Mouse (Mus musculus) brain, embryonic 14.5 days (tissue): Measurements from ENCODE around the gene Dab2ip. TPM values are rescaled to one million over a fixed set of nuclear protein-coding genes. Genes with fewer than 3 reads are reported as not detected.

Experiments used
- DNase-seq: peaks from one replicate; pipeline ENCODE4 v3.0.0-alpha.2; 2011; ENCODE audit warnings: low read depth
- CTCF ChIP-seq: fragments of 200-500 bp; IDR thresholded peaks from 2 replicates; pipeline ENCODE4 v1.5.1; 2012; ENCODE audit warnings: inconsistent platforms, mild to moderate bottlenecking, moderate library complexity, borderline replicate concordance; ENCODE audit not compliant: insufficient read depth, insufficient read length; ENCODE audit errors: extremely low read depth
- POLR2A ChIP-seq: fragments of 200-500 bp; IDR thresholded peaks from 2 replicates; pipeline ENCODE4 v1.6.1; 2012; ENCODE audit warnings: mild to moderate bottlenecking, inconsistent platforms, borderline replicate concordance; ENCODE audit not compliant: poor library complexity, insufficient read depth, insufficient read length, severe bottlenecking; ENCODE audit errors: extremely low read depth
- polyA plus RNA-seq: library from polyadenylated mRNA; depleted of rRNA; stranded (reverse); fragments of >200 nt; gene quantifications from 2 replicates; pipeline ENCODE4 v1.2.3, GENCODE M21; 2012

The Dab2ip gene
- polyA plus RNA-seq, 1 experiment, result 126 TPM

DNA sequence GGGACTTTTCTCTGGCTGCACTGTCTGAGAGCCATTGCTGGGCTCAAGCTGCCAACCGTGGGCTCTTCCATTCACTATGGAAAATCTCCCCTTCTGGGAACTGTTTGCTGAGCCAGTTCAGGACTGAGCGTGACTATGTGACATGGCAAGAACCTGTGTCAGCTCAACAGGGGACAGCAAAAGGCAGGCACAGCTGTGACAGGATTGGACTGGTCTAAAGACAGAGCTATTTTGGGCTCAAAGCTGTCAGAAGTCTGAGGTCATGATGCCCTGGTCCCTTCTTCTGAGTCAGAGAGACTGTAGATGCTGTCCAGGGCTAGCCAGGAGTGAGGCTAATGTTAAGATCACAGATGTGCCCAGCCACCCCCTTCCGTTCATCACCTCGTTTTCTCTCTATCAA, 5.7 kb downstream of the Dab2ip start:
- TF ChIP-seq CTCF, result no peak
- no peak for TF ChIP-seq POLR2A
- DNase-seq, result no peak

DNA sequence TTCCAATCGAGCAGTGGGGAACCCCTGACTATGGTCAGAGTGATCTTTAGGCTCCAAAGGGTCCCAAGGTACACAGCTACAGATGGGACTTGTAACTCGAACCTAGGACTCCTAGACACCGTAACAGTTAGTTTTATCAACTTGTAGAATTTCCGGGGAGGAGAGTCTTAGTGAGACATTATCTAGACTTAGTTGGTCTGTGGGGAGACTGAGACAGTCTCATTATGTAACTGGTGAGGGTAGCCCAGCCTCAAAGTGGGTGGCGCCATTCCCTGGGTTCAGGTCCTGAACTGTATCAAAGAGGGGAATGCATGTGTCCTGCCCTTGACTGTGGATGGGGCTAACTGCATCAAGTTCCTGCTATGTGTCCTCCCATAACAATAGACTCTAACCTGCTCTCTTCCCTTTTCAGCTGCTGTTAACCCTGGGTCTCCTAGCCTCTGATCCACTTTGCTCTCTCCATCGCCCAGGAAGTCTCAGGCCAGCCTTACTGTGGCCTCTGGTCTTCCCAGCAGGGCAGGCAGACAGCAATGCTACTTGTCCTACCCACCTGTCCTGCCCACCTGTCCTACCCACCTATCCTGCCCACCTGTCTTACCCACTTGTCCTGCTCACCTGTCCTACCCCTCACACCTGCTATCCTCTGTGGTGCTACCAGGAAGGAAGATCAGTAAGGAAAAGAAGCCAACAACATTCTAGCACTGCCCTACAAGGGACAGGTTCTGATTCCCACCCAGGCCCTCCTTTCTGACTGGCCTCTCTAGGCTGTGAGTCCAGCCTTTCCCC, 7.2 kb downstream of the Dab2ip start:
- no peak for DNase-seq
- TF ChIP-seq POLR2A (no peak), CTCF (no peak)

DNA sequence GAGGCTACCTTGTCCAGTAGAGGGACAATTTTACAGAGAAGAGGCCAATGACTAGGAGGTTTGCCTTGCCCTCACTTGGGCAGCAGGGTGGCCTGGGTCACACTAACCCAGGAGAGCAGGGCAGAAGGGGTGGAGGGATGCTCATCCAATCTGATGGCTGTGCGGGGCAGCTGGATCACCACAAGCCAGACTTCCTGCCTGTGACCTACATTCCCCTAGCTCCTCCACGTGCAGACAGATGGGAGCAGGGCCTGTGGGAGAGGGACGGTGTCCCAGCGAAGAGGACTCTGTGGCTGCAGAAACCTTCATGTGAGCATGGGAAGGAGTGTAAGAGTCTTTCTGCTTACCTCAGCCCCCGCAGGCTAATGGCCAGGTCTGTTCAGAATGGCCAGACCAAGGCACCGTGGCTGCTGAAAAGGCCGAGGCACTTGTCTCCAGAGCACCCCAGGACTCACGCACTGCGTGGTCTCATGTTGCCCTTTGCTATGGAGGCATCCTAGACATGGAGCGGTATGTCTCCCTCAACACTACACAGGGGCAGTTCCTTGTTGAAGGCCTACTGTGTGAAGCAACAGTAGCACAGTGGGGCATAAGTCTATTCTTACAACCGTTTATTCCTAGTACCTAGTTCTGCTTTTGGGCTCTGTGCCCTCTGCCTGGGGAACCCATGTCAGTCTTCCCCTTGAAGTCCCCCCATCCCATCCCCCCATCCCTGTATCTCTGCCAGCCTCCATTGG, 9.1 kb downstream of the Dab2ip start:
- DNase-seq, result no peak
- TF ChIP-seq CTCF (no peak), POLR2A (no peak)

DNA sequence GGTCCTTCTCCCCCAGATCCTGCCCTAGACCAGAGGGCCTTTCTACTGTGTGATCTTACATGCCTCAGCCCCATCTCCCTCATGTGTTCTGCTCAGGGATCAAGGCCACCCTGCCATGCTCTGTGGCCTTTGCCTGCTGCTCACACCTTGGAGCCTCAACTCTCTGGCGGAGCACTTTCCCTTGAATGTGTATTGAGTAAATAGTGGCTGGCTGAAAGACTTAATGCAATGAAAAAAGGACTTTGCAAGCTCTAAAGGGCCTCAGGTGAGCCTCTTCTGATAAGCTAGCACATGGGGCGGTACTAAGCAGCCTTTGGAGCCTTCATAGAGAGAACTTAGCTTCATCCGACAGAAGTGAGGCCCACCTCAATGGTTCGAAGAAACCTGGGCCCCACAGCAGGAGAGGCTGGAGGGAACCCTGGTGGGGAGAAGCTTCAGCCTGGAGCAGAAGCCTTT, 9.7 kb downstream of the Dab2ip start:
- TF ChIP-seq POLR2A (no peak), CTCF (no peak)

DNA sequence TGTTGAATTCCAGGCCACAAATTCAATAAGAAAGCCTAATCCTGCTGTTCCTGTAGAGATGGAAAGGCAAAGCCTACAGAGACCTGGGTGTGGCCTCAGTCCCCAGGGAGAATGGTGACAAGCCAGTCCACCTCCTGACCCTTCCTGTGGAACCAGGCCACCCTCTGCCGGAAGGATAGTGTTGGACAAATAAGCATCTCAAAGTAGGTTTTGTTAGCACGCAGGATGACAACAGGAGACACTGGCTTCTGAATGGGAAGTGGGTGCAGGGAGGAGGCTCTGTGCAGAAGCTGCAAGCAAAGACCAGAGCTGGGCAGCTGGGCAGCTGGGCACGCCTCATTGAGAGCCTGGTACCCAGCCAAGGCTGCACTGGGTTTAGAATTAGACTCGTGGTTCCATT, 12.7 kb downstream of the Dab2ip start:
- TF ChIP-seq CTCF, result no peak
- TF ChIP-seq POLR2A, result no peak

More for the DNA sequence above, 9.7 kb downstream of the Dab2ip start:
- no peak for DNase-seq

GRCm38 (mm10) chr2:35574643-35575042, 16.6 kb downstream of the Dab2ip start:
- no peak for TF ChIP-seq CTCF
- no peak for TF ChIP-seq POLR2A
- no peak for DNase-seq

More for the DNA sequence above, 12.7 kb downstream of the Dab2ip start:
- no peak for DNase-seq

GRCm38 (mm10) chr2:35576675-35577074, 18.6 kb downstream of the Dab2ip start:
- DNase-seq, result no peak
- TF ChIP-seq POLR2A (no peak), CTCF (no peak)

- no peak for TF ChIP-seq CTCF
- no peak for TF ChIP-seq POLR2A
These were observed 22.0 kb downstream of the Dab2ip start for GRCm38 (mm10) chr2:35580111-35580510.

DNA sequence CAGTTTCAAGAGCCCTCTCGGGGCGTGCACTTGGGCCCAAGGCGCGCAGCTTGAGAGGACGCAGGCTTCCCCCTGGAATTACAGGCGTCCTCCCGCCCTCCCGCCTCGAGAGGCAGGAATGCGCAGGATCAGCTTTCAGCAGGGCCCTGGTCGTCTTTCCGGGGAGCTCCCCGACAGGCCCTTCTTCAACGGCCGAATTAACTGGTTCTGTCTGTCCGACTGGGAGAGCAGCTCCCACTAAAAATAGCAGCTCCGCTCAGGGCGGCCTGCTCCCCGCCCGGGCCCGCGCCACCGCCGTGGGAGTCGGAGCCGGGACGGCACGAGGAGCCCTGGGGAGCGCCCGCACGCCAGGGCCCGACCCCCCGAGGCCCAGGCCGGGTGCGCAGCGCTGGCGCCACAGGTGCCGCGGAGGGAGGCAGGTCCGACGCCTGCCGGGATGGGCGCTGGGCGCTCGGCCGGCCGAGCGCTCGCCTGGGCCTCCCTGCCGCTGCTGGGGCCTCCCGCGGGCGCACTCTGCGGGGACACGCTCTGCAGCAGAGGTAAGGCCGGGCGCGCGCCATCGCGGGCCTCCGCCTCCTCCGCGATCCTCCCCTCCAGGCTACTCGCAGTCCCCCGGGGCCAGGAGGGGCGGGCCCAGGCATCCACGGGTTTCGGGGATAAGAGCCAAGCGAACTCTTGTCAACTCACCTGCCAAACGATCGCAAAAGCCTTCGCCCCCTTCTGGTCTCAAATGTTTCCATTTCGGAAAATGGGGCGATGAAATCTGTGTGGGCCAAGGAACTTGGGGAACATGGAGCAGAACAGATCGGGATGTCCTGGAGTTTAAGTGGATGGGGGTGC, 23.7 kb downstream of the Dab2ip start:
- peak; percentile 60 for DNase-seq
- TF ChIP-seq POLR2A, result no peak
- no peak for TF ChIP-seq CTCF

More at GRCm38 (mm10) chr2:35580111-35580510, 22.0 kb downstream of the Dab2ip start:
- no peak for DNase-seq

DNA sequence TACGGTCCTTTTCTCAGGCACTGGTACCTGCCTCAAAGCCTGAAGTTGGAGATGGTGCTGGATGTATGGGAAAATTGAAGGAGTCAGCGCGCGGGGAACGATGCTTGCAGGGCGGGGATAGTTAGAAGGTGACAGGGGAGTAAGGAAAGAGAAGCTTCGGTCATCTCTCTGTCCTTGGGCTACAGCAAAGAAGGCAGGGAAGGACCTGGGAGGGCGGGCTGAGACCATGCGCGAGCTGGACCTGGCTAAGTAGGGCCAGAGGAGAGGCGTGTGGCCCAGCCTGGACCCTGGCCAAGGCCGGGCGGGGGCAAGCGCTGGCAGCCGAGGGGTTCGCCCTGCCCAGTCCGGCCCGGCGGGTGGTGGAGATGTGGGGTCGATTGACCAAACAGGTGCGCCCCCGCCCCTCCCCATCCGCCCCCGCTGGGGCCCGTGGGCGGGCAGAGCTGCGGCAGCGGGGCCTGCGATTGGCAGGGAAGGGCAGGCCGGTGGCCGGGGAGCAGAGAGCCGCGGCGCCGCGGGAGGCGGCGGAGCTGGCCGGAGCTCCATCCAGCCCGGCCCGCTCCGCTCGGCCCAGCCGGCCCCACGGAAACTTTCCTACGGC, 24.4 kb downstream of the Dab2ip start:
- no peak for TF ChIP-seq CTCF
- no peak for TF ChIP-seq POLR2A
- peak; percentile 38 for DNase-seq

GRCm38 (mm10) chr2:35583406-35583805, 25.3 kb downstream of the Dab2ip start:
- TF ChIP-seq CTCF (no peak), POLR2A (no peak)
- no peak for DNase-seq

DNA sequence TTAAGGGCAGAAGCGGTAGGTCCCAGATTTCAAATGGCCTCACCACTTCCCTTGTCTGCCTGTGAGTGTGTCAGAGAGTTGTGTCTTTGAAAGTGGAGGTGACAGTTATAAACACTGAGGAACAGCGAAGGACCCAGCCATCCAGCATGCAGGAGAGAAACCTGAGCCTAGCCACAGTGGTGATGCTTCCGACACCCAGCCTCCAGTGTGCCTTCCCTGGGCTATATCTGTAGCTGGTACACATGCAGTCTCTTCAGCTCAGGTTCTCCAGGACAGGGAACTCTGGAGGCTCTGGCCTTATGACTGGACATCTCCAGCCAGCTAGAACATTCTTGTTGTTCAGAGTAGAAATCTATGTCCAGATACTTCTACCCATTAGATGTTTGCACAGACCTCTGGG, 25.9 kb downstream of the Dab2ip start:
- DNase-seq, result no peak
- TF ChIP-seq POLR2A (no peak), CTCF (no peak)
